Mouse (Mus musculus) hindlimb bud, embryonic 11.5 days (tissue): ENCODE measurements around the gene Crlf1.
"Not testable (repeated sequence)": the region's sequence is repeated elsewhere in the genome, so short reads cannot be mapped to it uniquely, and the experiment has no call there.

Experiments used
- DNase-seq: peaks from one replicate; pipeline ENCODE4 v3.0.0-alpha.2; 2012; ENCODE audit warnings: low read depth, low spot score; ENCODE audit errors: extremely low spot score

Crlf1 gene

DNA sequence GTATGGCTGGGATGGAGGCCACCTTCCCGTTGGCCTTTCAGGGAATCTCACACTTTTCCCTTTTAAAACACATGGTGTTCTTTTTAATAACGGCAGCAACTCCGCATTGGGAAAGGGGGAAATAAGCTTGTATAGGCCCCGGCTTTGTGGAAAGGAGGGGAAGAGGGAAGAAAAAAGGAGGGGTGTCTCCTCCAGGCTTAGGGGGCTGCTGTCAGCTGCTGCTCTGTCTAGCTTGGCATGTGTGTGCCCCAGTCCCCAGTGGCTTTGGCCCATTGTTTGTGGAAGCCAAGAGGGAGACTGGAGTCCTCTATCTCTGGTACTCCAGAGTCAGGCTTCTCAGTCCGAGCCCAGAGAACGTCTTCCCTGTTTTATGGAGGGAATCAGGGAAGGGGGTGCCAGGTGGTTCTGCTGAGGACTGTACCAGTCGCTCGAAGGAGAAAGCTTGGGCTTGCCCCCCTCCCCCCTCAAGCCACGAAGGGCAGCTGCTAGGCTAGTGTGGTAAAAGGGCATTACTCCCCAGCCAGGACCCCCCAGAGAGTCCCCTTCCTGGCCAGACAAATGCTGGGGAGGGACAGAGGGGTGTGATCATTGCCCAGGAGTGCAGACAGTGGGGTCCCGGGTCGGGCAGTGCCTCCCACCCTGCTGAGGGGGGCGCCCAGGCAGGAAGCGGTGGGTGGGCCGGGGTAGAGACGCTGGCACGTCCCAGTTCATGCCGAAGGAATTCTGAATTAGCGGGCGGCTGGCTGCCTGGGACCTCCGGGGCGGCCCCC lies 2.2 kb downstream of the Crlf1 start:
- no peak for DNase-seq

DNA sequence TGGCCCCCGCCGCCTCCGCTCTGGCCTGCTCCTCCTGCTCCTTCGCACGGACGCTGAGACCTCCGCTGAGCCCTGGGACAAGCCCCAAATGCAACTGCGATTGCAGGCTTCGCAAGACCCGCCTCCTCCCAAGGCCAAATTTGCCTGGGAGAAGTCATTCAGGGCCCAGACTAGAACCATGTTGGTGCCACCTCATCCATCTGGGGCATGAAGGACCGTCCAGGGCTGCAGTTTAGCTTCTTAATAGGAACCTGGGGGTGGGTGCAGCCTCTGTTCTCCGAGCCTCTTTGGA lies 2.8 kb downstream of the Crlf1 start:
- DNase-seq, result no peak

DNA sequence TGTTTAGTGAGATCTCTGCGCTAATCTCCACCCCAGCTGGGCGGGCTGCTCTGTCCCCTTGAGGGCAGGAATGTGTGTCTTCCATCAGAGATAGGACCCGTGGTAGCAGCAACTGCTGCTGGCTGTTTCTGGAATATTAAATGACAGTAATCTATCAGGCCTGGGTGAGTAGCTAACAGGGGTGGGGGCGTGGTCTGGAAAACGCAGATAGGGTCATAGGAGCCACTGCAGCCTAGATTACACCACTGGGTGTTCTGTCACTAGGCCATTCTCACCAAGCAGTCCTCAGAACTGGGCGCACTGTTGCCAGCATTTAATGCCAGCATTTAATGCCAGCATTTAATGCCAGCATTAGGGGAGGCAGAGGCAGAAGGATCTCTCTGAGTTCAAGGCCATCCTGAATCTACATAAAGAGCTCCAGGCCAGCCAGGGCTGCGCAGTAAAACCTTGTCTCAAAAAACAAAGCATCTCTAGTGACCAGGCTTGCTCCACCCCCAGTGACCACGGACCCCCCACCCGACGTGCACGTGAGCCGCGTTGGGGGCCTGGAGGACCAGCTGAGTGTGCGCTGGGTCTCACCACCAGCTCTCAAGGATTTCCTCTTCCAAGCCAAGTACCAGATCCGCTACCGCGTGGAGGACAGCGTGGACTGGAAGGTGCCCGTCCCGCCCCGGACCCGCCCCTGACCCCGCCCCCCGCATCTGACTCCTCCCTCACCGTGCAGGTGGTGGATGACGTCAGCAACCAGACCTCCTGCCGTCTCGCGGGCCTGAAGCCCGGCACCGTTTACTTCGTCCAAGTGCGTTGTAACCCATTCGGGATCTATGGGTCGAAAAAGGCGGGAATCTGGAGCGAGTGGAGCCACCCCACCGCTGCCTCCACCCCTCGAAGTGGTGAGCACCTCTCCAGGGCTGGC lies 7.7 kb downstream of the Crlf1 start:
- DNase-seq, result no peak

DNA sequence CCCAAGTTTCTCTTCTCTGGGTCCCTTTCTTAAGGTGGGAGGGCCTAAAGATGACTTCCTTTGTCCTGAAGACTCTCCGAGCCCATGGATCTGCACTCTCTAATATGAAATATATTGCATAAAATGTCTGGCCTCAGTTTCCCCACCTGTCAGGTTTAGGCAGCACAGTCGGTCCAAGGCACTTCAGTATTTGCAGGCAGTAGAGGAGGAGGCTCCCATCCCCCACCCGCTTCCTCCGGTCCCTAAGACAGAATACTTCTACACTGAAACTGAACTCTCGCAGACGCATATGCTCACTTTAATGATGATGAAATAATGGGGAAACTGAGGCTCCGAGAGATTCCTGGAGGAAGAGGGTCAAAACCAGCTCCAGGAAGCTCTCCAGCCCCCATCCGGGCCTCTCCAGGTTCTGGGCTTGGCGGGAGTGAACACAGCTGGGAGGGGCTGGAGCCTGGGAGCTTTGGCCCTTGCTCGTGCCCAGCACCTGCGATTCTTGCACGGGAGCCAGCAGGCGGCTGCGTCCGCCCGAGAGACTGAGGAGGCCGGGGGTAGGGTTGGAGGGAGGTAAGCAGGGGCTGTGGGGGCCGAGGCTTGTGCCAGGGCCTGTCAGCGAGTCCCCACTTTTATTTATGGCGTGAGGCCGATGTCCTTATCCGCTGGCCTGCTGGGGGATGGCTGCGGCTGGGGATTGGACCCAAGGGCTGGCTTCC lies 9.0 kb downstream of the Crlf1 start:
- no peak for DNase-seq

DNA sequence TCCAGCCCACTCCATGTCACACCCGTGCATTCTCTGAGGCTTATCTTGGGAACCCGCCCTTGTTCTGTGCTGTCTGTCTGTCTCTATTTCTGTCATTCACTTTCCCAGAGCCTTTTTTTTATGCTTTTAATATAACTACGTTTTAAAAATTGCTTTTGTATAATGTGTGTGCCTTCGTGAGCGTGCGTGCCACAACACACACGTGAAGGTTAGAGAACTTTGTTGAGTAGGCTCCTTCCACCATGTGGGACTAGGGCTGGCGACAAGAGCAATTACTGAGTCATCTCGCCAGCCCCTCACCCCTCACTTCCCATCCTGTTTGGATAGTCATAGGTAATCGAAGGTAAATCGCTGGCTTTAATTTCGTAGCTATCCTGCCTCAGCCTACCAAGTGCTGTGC lies 9.6 kb downstream of the Crlf1 start:
- DNase-seq, result no peak

DNA sequence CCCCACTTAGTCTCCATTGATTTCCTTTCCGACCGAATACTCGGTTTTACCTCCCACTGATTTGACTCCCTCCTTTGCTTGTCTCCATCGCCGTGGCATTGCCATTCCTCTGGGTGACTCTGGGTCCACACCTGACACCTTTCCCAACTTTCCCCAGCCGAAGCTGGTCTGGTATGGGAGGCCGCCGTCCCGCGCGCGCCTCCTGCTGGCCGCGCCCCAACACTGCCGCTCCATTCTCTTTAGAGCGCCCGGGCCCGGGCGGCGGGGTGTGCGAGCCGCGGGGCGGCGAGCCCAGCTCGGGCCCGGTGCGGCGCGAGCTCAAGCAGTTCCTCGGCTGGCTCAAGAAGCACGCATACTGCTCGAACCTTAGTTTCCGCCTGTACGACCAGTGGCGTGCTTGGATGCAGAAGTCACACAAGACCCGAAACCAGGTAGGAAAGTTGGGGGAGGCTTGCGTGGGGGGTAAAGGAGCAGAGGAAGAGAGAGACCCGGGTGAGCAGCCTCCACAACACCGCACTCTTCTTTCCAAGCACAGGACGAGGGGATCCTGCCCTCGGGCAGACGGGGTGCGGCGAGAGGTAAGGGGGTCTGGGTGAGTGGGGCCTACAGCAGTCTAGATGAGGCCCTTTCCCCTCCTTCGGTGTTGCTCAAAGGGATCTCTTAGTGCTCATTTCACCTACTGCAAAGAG lies 10.2 kb downstream of the Crlf1 start:
- DNase-seq, result no peak

DNA sequence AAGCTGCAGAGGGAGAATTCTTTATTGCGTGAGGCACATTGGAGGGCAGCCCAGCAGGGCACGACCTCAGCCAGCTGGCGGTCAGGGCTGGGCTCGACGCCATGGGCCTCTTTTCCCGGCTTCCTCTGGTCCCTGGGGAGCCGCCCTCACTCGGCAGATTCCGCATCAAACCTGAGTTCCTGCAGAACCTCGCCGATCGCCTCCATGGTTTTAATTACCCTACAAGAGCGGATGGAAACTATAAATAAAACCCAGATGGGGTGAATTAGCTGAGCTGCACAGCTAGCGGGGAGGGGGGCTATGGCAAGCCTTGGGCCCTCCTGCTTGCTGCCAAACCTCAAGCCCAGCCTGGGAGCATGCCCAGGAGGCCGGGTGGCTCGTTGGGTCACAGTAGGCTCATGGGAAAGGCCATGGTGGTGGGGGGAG lies 11.3 kb downstream of the Crlf1 start:
- DNase-seq, result no peak

DNA sequence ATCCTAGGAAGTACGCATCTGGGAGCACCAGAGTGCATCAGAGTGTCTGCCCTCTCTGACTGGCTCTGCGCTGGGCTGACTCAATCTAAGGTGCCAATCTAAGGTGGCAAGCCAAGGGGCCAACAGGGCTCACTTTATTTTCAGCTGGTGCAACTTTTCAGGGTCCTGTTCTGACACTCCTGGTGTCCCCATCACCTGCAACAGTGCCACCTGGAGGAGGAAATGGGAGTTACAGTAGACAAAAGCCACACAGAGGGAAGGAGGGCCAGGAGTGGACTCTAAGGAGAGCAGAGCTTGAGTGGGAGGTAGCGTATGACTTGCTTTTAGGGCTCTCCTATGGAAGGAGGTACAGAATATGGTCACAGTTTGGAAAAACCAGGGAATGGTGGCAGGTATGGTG lies 11.9 kb downstream of the Crlf1 start:
- DNase-seq, result no peak

DNA sequence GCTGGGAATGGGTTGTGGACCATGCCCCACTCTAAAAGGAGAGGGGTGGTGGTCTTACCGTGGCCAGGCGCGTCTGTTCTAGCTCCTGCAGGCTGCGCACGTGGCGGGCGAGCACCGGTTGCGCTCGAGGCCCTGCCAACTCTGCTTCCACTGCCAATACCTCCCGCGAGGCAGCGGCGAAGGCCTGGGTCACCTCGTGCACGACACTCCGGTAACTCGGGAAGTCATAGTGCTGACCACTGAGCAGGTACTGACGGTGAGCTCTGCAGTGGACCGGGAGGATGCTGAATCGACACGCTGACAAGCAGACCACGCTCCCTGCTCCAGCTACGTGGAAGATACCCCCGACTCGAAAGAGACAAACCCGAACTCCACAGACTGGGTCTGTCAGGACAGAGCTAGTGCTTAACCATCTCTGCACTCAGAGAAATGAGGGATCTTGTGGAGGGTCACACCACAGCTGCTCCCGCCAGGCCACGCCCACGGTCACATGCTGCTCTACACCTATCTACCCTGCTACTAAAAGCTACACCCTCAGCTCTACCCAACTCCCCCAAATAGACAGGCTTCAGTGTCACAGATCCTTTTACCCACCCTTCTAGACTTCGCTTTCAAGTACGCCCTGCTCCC lies 12.9 kb downstream of the Crlf1 start:
- no peak for DNase-seq

DNA sequence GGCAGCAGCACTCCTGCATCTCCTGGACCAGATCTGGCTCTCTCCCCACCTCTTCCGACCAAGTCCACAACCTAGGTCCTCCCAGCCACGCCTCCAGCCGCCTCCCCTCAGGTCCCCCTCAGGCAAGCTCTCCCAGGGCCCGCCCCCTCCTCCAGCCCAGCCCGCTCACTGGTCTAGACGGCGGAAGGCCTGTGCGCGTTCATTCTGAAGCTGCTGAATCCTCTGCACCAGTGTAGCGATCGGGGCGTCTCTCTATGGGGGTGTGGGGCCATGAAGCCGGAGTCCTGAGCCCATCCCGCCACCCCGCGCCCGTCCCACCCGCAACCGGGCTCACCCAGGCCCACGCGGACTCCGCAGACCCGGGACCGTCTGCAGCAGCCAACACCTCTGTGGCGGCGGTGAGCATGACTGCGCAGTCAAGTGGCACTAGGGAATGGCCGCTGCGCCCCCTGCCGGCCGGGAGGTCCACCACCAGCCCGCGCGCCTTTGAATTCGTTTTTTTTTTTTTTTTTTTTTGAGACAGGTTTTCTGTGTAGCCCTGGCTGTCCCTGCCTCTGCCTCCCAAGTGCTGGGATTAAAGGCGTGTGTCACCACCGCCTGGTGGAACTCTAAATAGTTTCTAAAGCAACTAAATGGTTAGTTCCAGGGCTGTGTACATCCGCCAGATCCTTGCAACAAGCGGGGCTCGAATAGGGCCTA lies 13.5 kb downstream of the Crlf1 start, which contains the start of gene Rex1bd:
TSS of gene Rex1bd (minus strand) at position 425 of the 699 bp plus-strand sequence.
- DNase-seq, result no peak

DNA sequence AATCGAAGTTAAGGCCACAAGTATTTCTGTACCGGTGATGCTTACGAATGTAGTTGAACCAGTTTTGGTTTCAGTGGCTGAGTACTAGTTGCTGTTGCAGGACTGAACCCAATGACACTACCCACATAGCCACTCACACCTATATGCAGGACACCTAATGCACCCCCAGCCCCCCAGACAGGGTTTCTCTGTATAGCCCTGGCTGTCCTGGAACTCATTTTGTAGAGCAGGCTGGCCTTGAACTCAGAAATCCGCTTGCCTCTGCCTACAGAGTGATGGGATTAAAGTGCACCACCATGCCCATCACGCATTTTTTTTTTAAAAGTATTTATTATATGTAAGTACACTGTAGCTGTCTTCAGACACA lies 14.1 kb downstream of the Crlf1 start:
- no peak for DNase-seq

DNA sequence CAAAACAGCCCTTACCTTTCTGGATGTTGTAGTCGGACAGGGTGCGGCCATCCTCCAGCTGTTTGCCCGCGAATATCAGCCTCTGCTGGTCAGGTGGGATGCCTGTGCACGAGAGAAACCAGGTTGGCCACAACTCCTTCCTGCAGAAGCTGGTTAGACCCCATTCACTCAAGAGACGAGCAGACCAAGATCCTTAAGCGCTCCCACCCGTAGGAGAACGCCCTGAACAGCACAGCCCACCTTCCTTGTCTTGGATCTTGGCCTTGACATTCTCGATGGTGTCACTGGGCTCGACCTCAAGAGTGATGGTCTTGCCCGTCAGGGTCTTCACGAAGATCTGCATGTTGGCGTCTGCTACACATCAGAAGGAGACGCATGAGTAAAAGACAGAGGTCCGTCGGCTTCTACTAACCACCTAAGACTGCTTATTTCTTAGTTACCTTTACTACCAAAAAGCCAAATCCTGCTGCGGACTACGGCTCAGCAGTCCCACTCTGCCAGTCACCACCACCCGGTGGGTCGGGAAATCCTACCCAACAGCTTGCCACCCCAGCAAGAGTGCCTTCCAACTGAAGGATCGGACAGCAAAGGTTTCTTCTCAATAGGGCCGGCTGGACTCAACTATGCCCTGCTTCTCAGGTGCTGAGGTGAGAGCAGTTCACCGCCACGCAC lies 16.5 kb downstream of the Crlf1 start:
- no peak for DNase-seq

DNA sequence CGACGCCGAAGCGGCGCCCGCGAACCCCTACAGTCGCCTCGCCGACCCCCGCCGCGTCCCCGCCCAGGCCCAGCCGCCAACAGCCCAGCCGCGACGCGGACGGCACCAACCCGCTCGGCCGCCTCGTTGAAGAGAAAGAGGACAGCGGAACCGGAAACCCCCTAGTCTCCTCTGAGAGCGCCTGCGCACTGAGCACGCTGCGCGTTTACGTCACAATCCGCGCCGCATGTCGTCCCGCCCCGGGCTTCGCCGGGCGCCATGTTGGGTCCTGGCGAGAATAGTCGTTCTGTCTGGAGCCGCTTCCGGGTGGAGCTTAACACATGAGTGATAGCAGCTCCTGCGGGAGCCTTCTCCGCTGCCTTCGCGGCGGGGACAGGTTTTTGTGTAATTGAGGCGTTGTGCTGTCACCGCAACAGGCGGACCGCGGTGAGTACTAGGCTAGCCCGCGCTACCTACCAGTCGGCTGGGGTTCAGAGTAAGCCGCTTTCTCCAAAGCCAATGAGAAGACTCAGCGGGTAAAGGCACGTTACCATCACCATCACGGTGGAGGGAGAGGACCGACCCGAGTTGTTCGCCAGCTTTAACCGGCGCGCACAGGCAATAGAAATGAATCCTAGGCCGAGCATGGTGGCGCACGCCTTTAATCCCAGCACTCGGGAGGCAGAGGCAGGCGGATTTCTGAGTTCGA lies 17.4 kb downstream of the Crlf1 start, which contains the start of gene Uba52:
TSS of gene Uba52 (minus strand) at position 574 of the 688 bp plus-strand sequence.
- no peak for DNase-seq

DNA sequence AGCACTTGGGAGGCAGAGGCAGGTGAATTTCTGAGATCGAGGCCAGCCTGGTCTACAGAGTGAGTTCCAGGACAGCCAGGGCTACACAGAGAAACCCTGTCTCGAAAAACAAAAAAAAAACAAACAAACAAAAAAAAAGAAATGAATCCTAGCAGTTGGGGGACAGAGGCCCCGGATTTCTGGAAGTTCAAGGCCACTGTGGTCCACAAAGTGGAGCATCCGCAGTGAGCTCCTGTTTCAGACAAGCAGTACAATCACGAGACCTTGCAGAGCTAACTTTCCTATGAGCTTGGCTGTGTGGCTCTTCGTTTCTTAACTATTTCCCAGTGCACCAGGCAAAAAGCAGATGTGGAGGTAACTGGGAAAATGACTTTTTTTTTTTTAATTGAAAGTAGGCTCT lies 18.2 kb downstream of the Crlf1 start:
- not testable (repeated sequence) for DNase-seq

DNA sequence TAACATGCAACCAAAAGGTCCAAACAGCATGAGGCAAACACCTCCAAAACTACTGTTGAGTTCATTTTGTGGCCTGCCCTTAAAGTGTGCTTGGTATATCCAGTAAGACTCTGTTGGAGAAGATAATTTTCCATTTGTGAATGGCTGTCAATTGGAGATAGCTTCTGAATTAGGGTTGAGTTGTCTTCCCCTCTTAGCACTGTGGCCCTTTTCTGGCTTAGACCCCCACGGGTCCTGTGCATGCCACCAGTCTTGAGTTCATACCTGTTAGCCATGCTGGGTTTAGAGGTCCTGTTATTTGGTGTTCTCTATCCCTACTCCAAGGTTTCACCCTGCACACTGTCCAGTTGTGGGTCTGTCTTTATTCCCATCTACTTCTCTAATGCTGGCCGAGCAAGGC lies 18.8 kb downstream of the Crlf1 start:
- no peak for DNase-seq

DNA sequence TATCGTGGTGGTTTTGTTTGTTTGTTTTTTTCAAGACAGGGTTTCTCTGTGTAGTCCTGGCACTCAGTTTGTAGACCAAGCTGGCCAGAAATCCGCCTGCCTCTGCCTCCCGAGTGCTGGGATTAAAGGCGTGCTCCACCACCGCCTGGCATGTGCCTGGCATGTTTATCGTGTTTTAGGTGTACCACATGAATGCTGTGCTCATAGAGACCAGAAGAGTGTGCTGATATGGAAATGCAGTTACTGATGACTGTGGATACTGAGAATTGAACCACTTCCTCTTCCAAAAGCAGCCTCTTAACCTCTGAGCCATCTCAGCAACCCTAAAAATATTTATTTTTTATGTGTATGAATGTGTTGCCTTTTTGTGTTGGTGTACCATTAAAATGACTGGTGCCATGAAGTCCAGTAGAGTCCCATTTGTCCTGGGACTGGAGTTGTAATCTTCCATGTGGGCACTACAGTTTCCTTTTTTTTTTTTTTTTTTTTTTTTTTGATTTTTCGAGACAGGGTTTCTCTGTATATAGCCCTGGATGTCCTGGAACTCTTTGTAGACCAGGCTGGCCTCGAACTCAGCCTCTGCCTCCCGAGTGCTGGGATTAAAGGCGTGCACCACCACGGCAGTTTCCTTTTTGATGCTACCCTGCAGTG lies 19.4 kb downstream of the Crlf1 start:
- no peak for DNase-seq

DNA sequence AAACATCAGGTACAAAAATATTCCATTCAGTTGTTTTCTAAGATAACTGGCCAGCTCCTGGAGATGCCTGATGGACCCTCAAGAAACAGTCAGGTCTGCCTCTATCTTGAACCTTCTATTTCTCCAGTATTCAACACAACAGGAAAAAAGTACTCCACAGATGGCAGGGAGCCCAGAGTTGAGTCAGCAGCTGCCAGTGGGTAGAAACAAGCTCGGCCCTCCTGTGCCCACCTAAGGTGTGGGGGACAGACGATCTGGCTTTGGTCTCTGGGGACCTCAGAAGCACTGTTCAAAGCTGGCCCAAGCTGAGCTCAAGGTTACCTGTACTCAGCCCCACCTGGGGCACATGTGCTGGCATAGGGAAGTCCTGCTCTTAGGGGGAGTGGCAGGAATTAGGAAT lies 20.5 kb downstream of the Crlf1 start:
- DNase-seq, result no peak

DNA sequence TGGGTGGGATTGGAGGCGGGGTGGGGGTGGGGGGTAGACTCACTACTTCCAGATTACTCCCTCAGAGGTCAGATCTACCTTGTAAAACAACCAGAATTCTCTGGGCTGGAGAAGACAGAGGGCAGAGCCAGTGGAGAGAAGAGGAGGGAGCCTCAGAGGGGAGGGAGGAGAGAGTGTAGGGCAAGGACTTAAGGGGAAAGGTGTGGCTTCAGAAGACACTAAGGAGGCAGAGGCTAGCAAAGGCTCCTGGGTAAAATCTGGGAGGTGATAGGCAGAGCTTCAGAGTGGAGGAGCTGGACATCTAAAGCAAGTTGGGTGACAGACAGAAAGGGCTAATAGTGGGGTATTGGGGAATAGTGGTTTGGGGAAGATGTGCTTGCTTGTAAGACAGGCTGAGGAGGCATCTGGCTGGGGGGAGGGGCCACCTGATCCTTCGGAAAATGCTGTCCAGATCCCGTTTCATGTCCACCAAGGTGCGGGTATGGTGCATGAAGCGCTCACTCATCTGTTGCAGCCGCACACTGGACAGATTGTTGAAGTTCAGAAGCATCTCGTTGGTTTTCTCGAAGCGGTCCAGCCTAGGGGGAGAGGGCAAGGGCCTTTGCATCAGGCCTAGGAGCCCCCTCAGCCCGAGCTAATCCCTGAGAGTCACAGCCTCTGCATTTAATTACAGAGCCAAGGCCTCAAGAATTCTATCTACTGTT lies 25.1 kb downstream of the Crlf1 start:
- DNase-seq, result no peak
